Mouse (Mus musculus) adrenal gland (tissue): ENCODE measurements around the gene Dvl1.

Experiments
- intact Hi-C: fragments of 180-260 bp; cut with DNase I; formaldehyde crosslinking; loops from one replicate; pipeline ENCODE4 v1.15.1; 2025

The Dvl1 gene

GRCm38 (mm10) chr4:155869317-155870033, 22.3 kb downstream of the Dvl1 start, which contains the start of the genes Cptp and Ints11:
Cptp (minus strand) TSS chr4:155869440.
Ints11 (plus strand) TSS chr4:155869546.
- intact Hi-C loops = no loop called here

- intact Hi-C loops = no loop called here
These were observed 24.2 kb downstream of the Dvl1 start for GRCm38 (mm10) chr4:155871404-155871803.

GRCm38 (mm10) chr4:155883587-155883986, 36.4 kb downstream of the Dvl1 start:
- intact Hi-C loops = no loop called here

GRCm38 (mm10) chr4:155886330-155886729, 39.1 kb downstream of the Dvl1 start:
- intact Hi-C loops = no loop called here

- intact Hi-C loops = no loop called here
These were observed 40.5 kb downstream of the Dvl1 start for GRCm38 (mm10) chr4:155887674-155888073.

GRCm38 (mm10) chr4:155888181-155888580, 41.0 kb downstream of the Dvl1 start:
- intact Hi-C loops = no loop called here

- intact Hi-C loops = no loop called here
These were observed 42.1 kb downstream of the Dvl1 start for GRCm38 (mm10) chr4:155889316-155889715.

- intact Hi-C loops = no loop called here
These were observed 43.8 kb downstream of the Dvl1 start for GRCm38 (mm10) chr4:155891011-155891471.

GRCm38 (mm10) chr4:155891551-155892001, 44.4 kb downstream of the Dvl1 start, which contains the start of the genes Pusl1 and Acap3:
Pusl1 (minus strand) TSS chr4:155891781.
Acap3 (plus strand) TSS chr4:155891822.
- intact Hi-C loops = no loop called here

- intact Hi-C loops = no loop called here
These were observed 44.8 kb downstream of the Dvl1 start for GRCm38 (mm10) chr4:155892017-155892416.

GRCm38 (mm10) chr4:155892438-155893211, 45.4 kb downstream of the Dvl1 start:
- intact Hi-C loops = no loop called here

GRCm38 (mm10) chr4:155893212-155893690, 46.0 kb downstream of the Dvl1 start:
- intact Hi-C loops = no loop called here

GRCm38 (mm10) chr4:155894311-155894881, 47.2 kb downstream of the Dvl1 start:
- intact Hi-C loops = loop anchor here (2.0 kb wide), 1 partner anchor 48 kb away; the partner anchor contains the start of gene Ube2j2

GRCm38 (mm10) chr4:155895216-155895615, 48.0 kb downstream of the Dvl1 start:
- intact Hi-C loops = loop anchor here (2.0 kb wide), 1 partner anchor 48 kb away; the partner anchor contains the start of gene Ube2j2

- intact Hi-C loops = loop anchor here (2.0 kb wide), 1 partner anchor 47 kb away; the partner anchor contains the start of gene Ube2j2
These were observed 48.6 kb downstream of the Dvl1 start for GRCm38 (mm10) chr4:155895826-155896225.

GRCm38 (mm10) chr4:155896461-155896860, 49.3 kb downstream of the Dvl1 start:
- intact Hi-C loops = no loop called here

GRCm38 (mm10) chr4:155898318-155898717, 51.1 kb downstream of the Dvl1 start:
- intact Hi-C loops = no loop called here

GRCm38 (mm10) chr4:155899355-155899754, 52.2 kb downstream of the Dvl1 start:
- intact Hi-C loops = no loop called here

GRCm38 (mm10) chr4:155901205-155901604, 54.0 kb downstream of the Dvl1 start:
- intact Hi-C loops = no loop called here

GRCm38 (mm10) chr4:155903246-155903645, 56.0 kb downstream of the Dvl1 start:
- intact Hi-C loops = no loop called here
